Mouse (Mus musculus): ENCODE measurements around the gene Slc46a3. TPM values are rescaled to one million over a fixed set of nuclear protein-coding genes. Genes with fewer than 3 reads are reported as not detected.

Gene Slc46a3
- polyA plus RNA-seq, 1 experiment from 2014 or later = 1.6 TPM

DNA sequence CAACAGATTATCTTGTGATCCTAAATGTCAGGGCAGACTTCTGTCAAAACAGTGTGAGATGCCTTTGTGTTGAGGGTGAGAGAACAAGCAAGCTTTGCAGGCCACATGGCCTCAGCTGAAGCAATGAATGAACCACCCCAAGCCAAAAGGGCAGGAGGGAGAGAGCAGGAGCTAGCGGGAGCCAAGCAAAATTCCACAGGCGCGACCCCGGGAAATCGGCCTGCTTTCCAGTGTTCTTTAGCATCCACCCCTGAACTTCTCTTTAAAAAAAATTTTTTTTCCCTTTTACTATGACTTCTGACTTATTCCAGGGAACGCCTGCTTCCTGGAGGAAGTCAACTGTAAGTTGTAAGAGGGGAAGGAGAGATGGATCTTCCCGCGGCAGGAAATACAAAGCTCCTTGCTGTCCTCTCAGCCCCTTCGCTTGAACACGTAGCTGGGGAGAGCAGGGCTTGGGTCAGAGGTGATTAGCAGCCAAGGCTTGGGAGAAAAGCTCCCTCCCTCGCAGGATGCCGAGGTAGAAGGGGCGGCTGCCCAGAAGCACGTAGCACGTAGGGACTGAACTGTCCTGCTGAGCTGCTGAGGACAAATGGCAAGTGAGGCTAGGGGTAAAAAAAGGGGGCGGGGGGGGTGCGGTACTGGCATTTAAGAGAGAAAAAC is 59.6 kb downstream of the Slc46a3 start:
- Histone ChIP-seq H3K4me1 (replicated peaks) (peaks cover 4% of the 10 kb centered on the region), H3K9ac (replicated peaks) (peak overlapping the region; percentile 18; the same call in 1 of the 2 replicates), H3K4me2 (peak overlapping the region; percentile 37), H3K27ac (no peak overlapping the region), H3K4me3 (replicated peaks) (no peak overlapping the region), H3K36me3 (no peaks in the 10 kb centered on the region), H3K27me3 (peaks cover 18% of the 10 kb centered on the region), H3K9me3 (no peaks in the 10 kb centered on the region)
- 10% methylated on average over 17 of the region's 17 CpGs for WGBS
- no peak for ATAC-seq (ENCODE audit: insufficient number of reproducible peaks, insufficient read depth, low FRiP score, low TSS enrichment, low read depth)

GRCm38 (mm10) chr5:147832842-147833241 is 61.8 kb downstream of the Slc46a3 start:
- WGBS = 52% methylated on average over 14 of the region's 14 CpGs
- H3K4me2 ChIP-seq = no peak overlapping the region
- no peak for ATAC-seq (ENCODE audit: insufficient number of reproducible peaks, insufficient read depth, low FRiP score, low TSS enrichment, low read depth)

DNA sequence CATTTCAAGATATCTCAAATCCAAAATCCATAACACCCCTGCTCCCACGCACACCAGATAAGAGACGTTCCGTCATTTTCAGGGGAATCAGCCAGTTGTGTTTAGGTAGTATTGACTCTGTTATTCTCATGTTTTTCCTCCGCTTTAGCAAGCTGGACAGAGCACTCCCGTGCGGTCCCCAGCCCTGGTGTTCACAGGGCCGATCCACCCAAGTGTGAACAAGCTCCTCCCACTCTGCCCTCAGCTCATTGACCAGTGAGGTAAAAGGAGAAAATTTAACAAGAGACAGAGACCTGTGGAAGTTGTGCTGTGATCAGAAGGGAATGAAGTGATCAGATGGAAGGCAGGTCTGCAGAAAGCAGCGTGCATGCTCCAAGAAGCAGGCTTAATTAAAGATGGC is 65.8 kb downstream of the Slc46a3 start:
- Histone ChIP-seq H3K9ac (replicated peaks) (no peak overlapping the region), H3K4me1 (replicated peaks) (no peaks in the 10 kb centered on the region), H3K27me3 (peaks cover 3% of the 10 kb centered on the region; the same call in 1 of the 2 replicates), H3K9me3 (no peaks in the 10 kb centered on the region), H3K36me3 (no peaks in the 10 kb centered on the region), H3K27ac (no peak overlapping the region), H3K4me2 (no peak overlapping the region), H3K4me3 (replicated peaks) (no peak overlapping the region)
- ATAC-seq (ENCODE audit: insufficient number of reproducible peaks, insufficient read depth, low FRiP score, low TSS enrichment, low read depth) = no peak
- WGBS = 85% methylated on average over 8 of the region's 8 CpGs

More at GRCm38 (mm10) chr5:147832842-147833241, 61.8 kb downstream of the Slc46a3 start:
- Histone ChIP-seq H3K4me1 (replicated peaks) (peaks cover 4% of the 10 kb centered on the region), H3K4me3 (replicated peaks) (no peak overlapping the region), H3K27me3 (peaks cover 18% of the 10 kb centered on the region), H3K36me3 (no peaks in the 10 kb centered on the region), H3K9ac (replicated peaks) (no peak overlapping the region), H3K27ac (no peak overlapping the region), H3K9me3 (no peaks in the 10 kb centered on the region)

Other genes starting within 250 kb of the Slc46a3 start
- gene Flt1, start 168.8 kb downstream of the Slc46a3 start, polyA plus RNA-seq (2016; fragmentation: Nextera tagmentation; extraction: Ambion mirVana) = 11.2 and 12.6 TPM in 2 replicates
- 489 and 511 TPM in 2 replicates for gene Pomp, start 34.4 kb downstream of the Slc46a3 start, polyA plus RNA-seq (2016; fragmentation: Nextera tagmentation; extraction: Ambion mirVana)
- gene Mtus2, start 62.5 kb upstream of the Slc46a3 start, polyA plus RNA-seq (2016; fragmentation: Nextera tagmentation; extraction: Ambion mirVana) = 5.3 and 6.9 TPM in 2 replicates

Data from limb, embryonic 12.5 days (tissue).